7 mouse cellular contexts compared by ENCODE assay signal in genomic region chr5:122131076-122132051, GRCm38 (mm10). TPM values are rescaled to one million over a fixed set of nuclear protein-coding genes. Genes with fewer than 3 reads are reported as not detected.
A peak's percentile ranks its signal among the peaks of the same experiment; 100 is the strongest.
DNase-seq lines count a peak whose midpoint lies in the region; ATAC-seq and TF ChIP-seq lines count a peak whose summit lies in the region.

No protein-coding gene starts in this region.

- peak; percentile 53 for ATAC-seq in intestine, postnatal 0 days
- no peak for ATAC-seq in midbrain, embryonic 12.5 days (ENCODE audit: low FRiP score, low read depth)

- H3K4me1 ChIP-seq in embryonic facial prominence, embryonic 10.5 days: peaks cover 29% of the 10 kb centered on the region
- H3K4me1 ChIP-seq in intestine, postnatal 0 days (replicated peaks; ENCODE audit: control insufficient read depth, insufficient read depth, low read length): no peaks in the 10 kb centered on the region; the same call in 1 of the 2 replicates
- H3K4me1 ChIP-seq in limb, embryonic 10.5 days: peaks cover 27% of the 10 kb centered on the region
- peaks cover 11% of the 10 kb centered on the region for H3K4me1 ChIP-seq in midbrain, embryonic 12.5 days

- DNase-seq in adrenal gland, adult 8-10 months: peak; percentile 72
- DNase-seq in embryonic facial prominence, embryonic 10.5 days (ENCODE audit: low spot score): peak; percentile 90
- peak; percentile 74 for DNase-seq in gonadal fat pad, adult 2 months (ENCODE audit: low read depth)
- peak; percentile 95 for DNase-seq in limb, embryonic 10.5 days (ENCODE audit: low spot score)
- peak; percentile 70 for DNase-seq in skeletal muscle tissue, adult 2 months (ENCODE audit: low read depth, low spot score)

- peaks cover 32% of the 10 kb centered on the region for H3K27me3 ChIP-seq in embryonic facial prominence, embryonic 10.5 days (replicated peaks; ENCODE audit: low read depth, poor library complexity, severe bottlenecking)
- H3K27me3 ChIP-seq in intestine, postnatal 0 days (replicated peaks; ENCODE audit: control insufficient read depth, insufficient read depth, low read length): no peaks in the 10 kb centered on the region
- peaks cover 16% of the 10 kb centered on the region for H3K27me3 ChIP-seq in limb, embryonic 10.5 days (ENCODE audit: low read depth, poor library complexity, severe bottlenecking)
- H3K27me3 ChIP-seq in midbrain, embryonic 12.5 days: peaks cover 26% of the 10 kb centered on the region

- peak overlapping the region; percentile 28 for H3K9ac ChIP-seq in intestine, postnatal 0 days (ENCODE audit: low read depth, low read length)
- H3K9ac ChIP-seq in midbrain, embryonic 12.5 days (replicated peaks): no peak overlapping the region

- peak overlapping the region; percentile 87 for H3K4me2 ChIP-seq in intestine, postnatal 0 days (replicated peaks; ENCODE audit: low read depth)
- H3K4me2 ChIP-seq in midbrain, embryonic 12.5 days (replicated peaks): peak overlapping the region; percentile 61

- no peaks in the 10 kb centered on the region for H3K9me3 ChIP-seq in embryonic facial prominence, embryonic 10.5 days
- H3K9me3 ChIP-seq in intestine, postnatal 0 days (ENCODE audit: control insufficient read depth): no peaks in the 10 kb centered on the region
- no peaks in the 10 kb centered on the region for H3K9me3 ChIP-seq in limb, embryonic 10.5 days (replicated peaks)
- no peaks in the 10 kb centered on the region for H3K9me3 ChIP-seq in midbrain, embryonic 12.5 days

- WGBS in embryonic facial prominence, embryonic 10.5 days: 10% methylated on average over 34 of the region's 34 CpGs
- 9% methylated on average over 33 of the region's 34 CpGs for WGBS in intestine, postnatal 0 days
- 12% methylated on average over 34 of the region's 34 CpGs for WGBS in limb, embryonic 10.5 days
- 10% methylated on average over 34 of the region's 34 CpGs for WGBS in midbrain, embryonic 12.5 days

- TF ChIP-seq CTCF in intestine, postnatal 0 days (IDR thresholded peaks at IDR 0.05; ENCODE audit: low read depth): peak; percentile 92

- H3K36me3 ChIP-seq in embryonic facial prominence, embryonic 10.5 days (replicated peaks): no peaks in the 10 kb centered on the region
- H3K36me3 ChIP-seq in intestine, postnatal 0 days (ENCODE audit: control insufficient read depth, insufficient read depth): no peaks in the 10 kb centered on the region
- H3K36me3 ChIP-seq in limb, embryonic 10.5 days: no peaks in the 10 kb centered on the region
- no peaks in the 10 kb centered on the region for H3K36me3 ChIP-seq in midbrain, embryonic 12.5 days

- H3K27ac ChIP-seq in embryonic facial prominence, embryonic 10.5 days (replicated peaks): no peak overlapping the region
- H3K27ac ChIP-seq in intestine, postnatal 0 days (ENCODE audit: low read depth, low read length): 0 out of 2 replicates have a peak overlapping the region, but pooled peaks have one; percentile 0
- H3K27ac ChIP-seq in limb, embryonic 10.5 days: 0 out of 2 replicates have a peak overlapping the region, but pooled peaks have one; percentile 3
- H3K27ac ChIP-seq in midbrain, embryonic 12.5 days (replicated peaks): no peak overlapping the region

- H3K4me3 ChIP-seq in embryonic facial prominence, embryonic 10.5 days: peak overlapping the region; percentile 59
- H3K4me3 ChIP-seq in intestine, postnatal 0 days (ENCODE audit: low read depth, low read length): peak overlapping the region; percentile 38
- peak overlapping the region; percentile 45 for H3K4me3 ChIP-seq in limb, embryonic 10.5 days
- peak overlapping the region; percentile 34 for H3K4me3 ChIP-seq in midbrain, embryonic 12.5 days

RNA-seq across cellular contexts. Expression of gene Ccdc63, which starts 9.3 kb away (rescaled TPM):
- total RNA-seq in adrenal gland, adult 8-10 months (2022): under 1 TPM in 1 of 4 experiments, not detected in 3; 0.22 TPM
- not detected in 2 replicates for polyA plus RNA-seq in embryonic facial prominence, embryonic 10.5 days (2016; fragmentation: Nextera tagmentation; extraction: Ambion mirVana)
- polyA plus RNA-seq in gonadal fat pad, adult 2 months (2012; rRNA removed): 0.41 and 0.69 TPM in 2 replicates
- not detected in 2 replicates for polyA plus RNA-seq in intestine, postnatal 0 days (2015; fragmentation: Nextera tagmentation; extraction: Ambion mirVana)
- polyA plus RNA-seq in limb, embryonic 10.5 days (2016; fragmentation: Nextera tagmentation; extraction: Ambion mirVana): not detected in 2 replicates
- not detected in 2 replicates for polyA plus RNA-seq in midbrain, embryonic 12.5 days (2016; fragmentation: Nextera tagmentation; extraction: Ambion mirVana)

RNA-seq across cellular contexts. Expression of gene Ppp1cc, which starts 26.7 kb away (rescaled TPM):
- total RNA-seq in adrenal gland, adult 8-10 months (2022): 100 to 1,000 TPM; 122 to 226 (median 188) TPM
- polyA plus RNA-seq in embryonic facial prominence, embryonic 10.5 days (2016; fragmentation: Nextera tagmentation; extraction: Ambion mirVana): 296 and 318 TPM in 2 replicates
- 97.8 and 104 TPM in 2 replicates for polyA plus RNA-seq in gonadal fat pad, adult 2 months (2012; rRNA removed)
- 138 and 144 TPM in 2 replicates for polyA plus RNA-seq in intestine, postnatal 0 days (2015; fragmentation: Nextera tagmentation; extraction: Ambion mirVana)
- polyA plus RNA-seq in limb, embryonic 10.5 days (2016; fragmentation: Nextera tagmentation; extraction: Ambion mirVana): 373 and 383 TPM in 2 replicates
- 323 and 332 TPM in 2 replicates for polyA plus RNA-seq in midbrain, embryonic 12.5 days (2016; fragmentation: Nextera tagmentation; extraction: Ambion mirVana)

RNA-seq across cellular contexts. Expression of gene Myl2, which starts 30.6 kb away (rescaled TPM):
- total RNA-seq in adrenal gland, adult 8-10 months (2022): not detected
- polyA plus RNA-seq in embryonic facial prominence, embryonic 10.5 days (2016; fragmentation: Nextera tagmentation; extraction: Ambion mirVana): 0.57 TPM in 1 of 2 replicates, not detected in the other
- polyA plus RNA-seq in gonadal fat pad, adult 2 months (2012; rRNA removed): 0.70 TPM in 1 of 2 replicates, not detected in the other
- not detected in 2 replicates for polyA plus RNA-seq in intestine, postnatal 0 days (2015; fragmentation: Nextera tagmentation; extraction: Ambion mirVana)
- 3.1 TPM in 2 replicates for polyA plus RNA-seq in limb, embryonic 10.5 days (2016; fragmentation: Nextera tagmentation; extraction: Ambion mirVana)
- polyA plus RNA-seq in midbrain, embryonic 12.5 days (2016; fragmentation: Nextera tagmentation; extraction: Ambion mirVana): 1.1 and 3.9 TPM in 2 replicates

Comparison
In these comparisons a context has a peak if more than half of its experiments do, and no peak if none do; other contexts are left out.
1. H3K27ac ChIP-seq: peak in intestine, postnatal 0 days (single experiment) and limb, embryonic 10.5 days (single experiment); none in embryonic facial prominence, embryonic 10.5 days (single experiment) and midbrain, embryonic 12.5 days (single experiment).
2. Peak in every context shown above with its lines, with median percentiles within 50 percentile points of each other: DNase-seq and H3K4me3 ChIP-seq.